Mouse (Mus musculus) monocyte, adult 59 days (primary cell): Measurements from ENCODE around the gene Usf1. TPM values are rescaled to one million over a fixed set of nuclear protein-coding genes. Genes with fewer than 3 reads are reported as not detected.

Source experiments
- total RNA-seq, 2 experiments: library from RNA; stranded (reverse); gene quantifications; one replicate each; pipeline ENCODE4 v1.2.4; 2023

The Usf1 gene
- 100 to 1,000 TPM; 195 to 199 TPM for total RNA-seq

GRCm38 (mm10) chr1:171410947-171411484, at the start of gene Usf1:
Usf1 (plus strand) TSS chr1:171411313.

GRCm38 (mm10) chr1:171369845-171370556, 41.1 kb upstream of the Usf1 start, which contains the start of gene Nectin4:
Nectin4 (plus strand) TSS chr1:171370099.

GRCm38 (mm10) chr1:171388376-171389102, 22.6 kb upstream of the Usf1 start, which contains the start of gene Arhgap30:
Arhgap30 (plus strand) TSS chr1:171388954.

GRCm38 (mm10) chr1:171418660-171419059, 7.5 kb downstream of the Usf1 start, which contains the start of gene Tstd1:
Tstd1 (plus strand) TSS chr1:171418872.

GRCm38 (mm10) chr1:171437264-171438013, 26.3 kb downstream of the Usf1 start, which contains the start of gene F11r:
F11r (plus strand) TSS chr1:171437535.

Other genes with a start within 250 kb of the Usf1 start
- not detected for gene Pcp4l1, start 215.0 kb upstream of the Usf1 start, total RNA-seq
- gene Nr1i3, start 197.3 kb upstream of the Usf1 start, total RNA-seq, result not detected
- 10 to 100 TPM; 20.6 to 23.0 TPM for gene Tomm40l, start 188.8 kb upstream of the Usf1 start, total RNA-seq
- gene Apoa2, start 186.3 kb upstream of the Usf1 start, total RNA-seq, result not detected
- gene Fcer1g, start 176.9 kb upstream of the Usf1 start, total RNA-seq, result 1,000 to 10,000 TPM; 1,527 to 1,601 TPM
- not detected for gene Adamts4, start 160.9 kb upstream of the Usf1 start, total RNA-seq
- 100 to 1,000 TPM; 132 to 148 TPM for gene Ndufs2, start 159.9 kb upstream of the Usf1 start, total RNA-seq
- 10 to 100 TPM; 42.2 to 55.5 TPM for gene B4galt3, start 141.0 kb upstream of the Usf1 start, total RNA-seq
- gene Ppox, start 130.1 kb upstream of the Usf1 start, total RNA-seq, result 10 to 100 TPM; 37.6 to 41.1 TPM
- 10 to 100 TPM; 48.0 to 55.5 TPM for gene Usp21, start 123.3 kb upstream of the Usf1 start, total RNA-seq
- 10 to 100 TPM; 66.5 to 66.8 TPM for gene Ufc1, start 116.3 kb upstream of the Usf1 start, total RNA-seq
- gene Dedd, start 82.2 kb upstream of the Usf1 start, total RNA-seq, result 10 to 100 TPM; 25.3 to 26.8 TPM
- gene Nit1, start 65.7 kb upstream of the Usf1 start, total RNA-seq, result 10 to 100 TPM; 20.2 to 21.3 TPM
- 10 to 100 TPM; 54.1 to 92.1 TPM for gene Pfdn2, start 65.6 kb upstream of the Usf1 start, total RNA-seq
- gene Klhdc9, start 50.5 kb upstream of the Usf1 start, total RNA-seq, result not detected
- 1 to 10 TPM; 7.3 to 8.1 TPM for gene Nectin4, start 41.2 kb upstream of the Usf1 start, total RNA-seq
- gene Arhgap30, start 22.4 kb upstream of the Usf1 start, total RNA-seq, result 100 to 1,000 TPM; 286 to 288 TPM
- gene Tstd1, start 7.6 kb downstream of the Usf1 start, total RNA-seq, result 1 to 10 TPM; 9.1 to 9.9 TPM
- 10 to 100 TPM in 1 of 2 experiments, 1 to 10 TPM in 1; 8.2 to 11.3 TPM for gene F11r, start 26.2 kb downstream of the Usf1 start, total RNA-seq
- gene Alyref2, start 92.2 kb downstream of the Usf1 start, total RNA-seq, result 10 to 100 TPM in 1 of 2 experiments, 1 to 10 TPM in 1; 9.1 to 11.1 TPM
- gene Itln1, start 124.0 kb downstream of the Usf1 start, total RNA-seq, result 1 to 10 TPM; 1.9 TPM
- gene Cd244a, start 147.9 kb downstream of the Usf1 start, total RNA-seq, result 100 to 1,000 TPM; 161 to 167 TPM
- gene Ly9, start 196.1 kb downstream of the Usf1 start, total RNA-seq, result 10 to 100 TPM; 50.1 to 52.0 TPM
- gene Slamf7, start 241.7 kb downstream of the Usf1 start, total RNA-seq, result 10 to 100 TPM; 26.0 to 31.1 TPM